Mouse (Mus musculus): Measurements from ENCODE around the gene Tmem37.

Tmem37 gene

GRCm38 (mm10) chr1:120044584-120044983 lies 29.3 kb downstream of the Tmem37 start:
- POLR2A ChIA-PET = no interaction called here

GRCm38 (mm10) chr1:120042421-120042820 lies 31.5 kb downstream of the Tmem37 start:
- CTCF ChIA-PET = interaction anchor here in 1 of 4 experiments (1.0 kb wide), 1 partner anchor 56 kb away, joined by 3 read pairs; no protein-coding TSS in a partner anchor
- POLR2A ChIA-PET = interaction anchor here in 1 of 4 experiments (1.3 kb wide), 1 partner anchor 78 kb away, joined by 6 read pairs; the partner anchor contains the start of genes 3110009E18Rik and Dbi

More at GRCm38 (mm10) chr1:120044584-120044983, 29.3 kb downstream of the Tmem37 start:
- CTCF ChIA-PET = no interaction called here

GRCm38 (mm10) chr1:120038594-120038993 lies 35.3 kb downstream of the Tmem37 start:
- POLR2A ChIA-PET = interaction anchor here in 1 of 4 experiments (0.8 kb wide), 1 partner anchor 48 kb away, joined by 6 read pairs; no protein-coding TSS in a partner anchor
- CTCF ChIA-PET = interaction anchor here (0.6 to 1.6 kb wide), 4 partner anchors 26 to 256 kb away, joined by 3 to 5 read pairs (median 4); no protein-coding TSS in a partner anchor

DNA sequence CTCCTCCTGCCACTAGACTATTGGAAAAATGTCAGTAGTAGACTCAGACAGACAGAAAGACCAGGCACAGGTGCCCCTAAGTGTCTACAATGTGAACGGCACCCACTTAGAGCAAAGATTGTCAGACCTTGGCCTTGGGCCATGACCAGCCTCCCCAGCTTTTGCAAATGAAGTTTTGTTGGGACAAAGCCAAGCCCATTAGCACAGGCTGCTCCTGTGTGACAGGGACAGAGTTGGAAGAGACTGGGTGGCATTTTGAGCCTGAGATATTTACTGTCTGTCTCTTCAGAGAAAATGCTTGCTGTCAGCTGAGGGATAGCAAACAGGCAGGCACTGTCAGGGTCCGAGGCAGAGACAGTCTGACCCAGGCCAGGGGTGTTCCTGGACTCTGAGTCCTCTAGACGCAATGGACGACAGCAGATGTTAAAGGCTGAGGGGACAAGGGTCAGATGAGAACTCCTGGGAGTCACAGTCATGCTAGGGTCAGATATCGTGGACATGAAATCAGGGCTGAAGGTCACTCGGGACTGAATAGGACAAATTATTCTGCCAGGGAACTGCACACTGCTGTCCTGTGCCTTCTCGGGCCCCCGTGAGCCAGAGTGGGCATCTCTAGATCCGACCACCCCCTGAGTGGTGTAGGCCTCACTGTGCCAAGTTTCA lies 36.7 kb downstream of the Tmem37 start:
- CTCF ChIA-PET = no interaction called here
- POLR2A ChIA-PET = no interaction called here

DNA sequence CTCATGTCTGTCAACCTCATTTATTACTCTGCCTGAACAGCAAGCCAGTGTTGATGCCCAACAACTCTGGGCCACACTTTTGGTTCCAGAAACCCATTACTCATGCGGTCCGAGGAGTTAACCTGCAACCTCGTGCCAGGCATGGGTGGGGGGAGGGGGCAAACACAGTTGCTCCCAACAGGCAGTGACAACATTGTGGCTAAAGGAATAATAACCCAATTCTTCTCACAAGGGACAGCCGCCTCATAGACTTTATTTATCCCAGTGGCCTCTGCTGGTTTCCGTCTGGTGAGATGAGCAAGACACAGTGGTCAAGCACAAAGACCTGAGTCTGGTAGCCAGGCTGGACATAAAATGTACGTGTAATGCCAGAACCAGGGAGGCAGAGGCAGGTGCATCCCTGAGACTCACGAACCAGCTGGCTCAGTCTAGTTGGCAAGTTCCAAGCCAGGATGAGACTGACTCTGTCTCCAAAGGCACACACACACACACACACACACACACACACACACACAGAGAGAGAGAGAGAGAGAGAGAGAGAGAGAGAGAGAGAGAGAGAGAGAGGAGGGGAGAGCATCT lies 38.3 kb downstream of the Tmem37 start:
- CTCF ChIA-PET = interaction anchor here in 1 of 4 experiments (1.3 kb wide), 1 partner anchor 58 kb away, joined by 3 read pairs; no protein-coding TSS in a partner anchor
- POLR2A ChIA-PET = interaction anchor here in 2 of 4 experiments (0.6 to 0.8 kb wide), 2 partner anchors 85 to 216 kb away, joined by 3 to 6 read pairs; partner anchors contain the start of genes 3110009E18Rik (in 1 of the 2) and Dbi (in 1 of the 2)

DNA sequence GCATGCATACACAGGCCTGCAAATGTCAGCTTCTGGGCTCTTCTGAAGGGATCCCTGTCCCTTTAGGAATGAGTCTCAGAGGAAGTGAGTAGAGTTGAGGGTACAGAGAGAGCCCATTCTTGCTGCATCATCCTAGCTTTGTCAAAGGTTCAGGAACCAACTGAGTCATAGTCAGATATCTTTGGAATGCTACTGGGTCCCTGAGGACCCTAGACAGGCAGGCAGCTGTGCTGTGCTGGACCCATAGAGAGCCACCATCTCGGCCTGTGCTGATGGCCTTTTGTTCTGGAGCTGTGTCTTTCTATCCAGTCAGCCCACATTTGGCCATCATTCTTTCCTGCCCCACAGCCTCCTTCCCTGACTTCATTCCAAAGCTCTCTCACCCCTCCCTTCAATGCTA lies 39.1 kb downstream of the Tmem37 start:
- ChIA-PET POLR2A (interaction anchor here in 1 of 4 experiments (0.8 kb wide), 1 partner anchor 86 kb away, joined by 3 read pairs; the partner anchor contains the start of genes 3110009E18Rik and Dbi), CTCF (interaction anchor here in 3 of 4 experiments (0.7 to 1.3 kb wide), 4 partner anchors 40 to 416 kb away, joined by 3 read pairs; no protein-coding TSS in a partner anchor)

DNA sequence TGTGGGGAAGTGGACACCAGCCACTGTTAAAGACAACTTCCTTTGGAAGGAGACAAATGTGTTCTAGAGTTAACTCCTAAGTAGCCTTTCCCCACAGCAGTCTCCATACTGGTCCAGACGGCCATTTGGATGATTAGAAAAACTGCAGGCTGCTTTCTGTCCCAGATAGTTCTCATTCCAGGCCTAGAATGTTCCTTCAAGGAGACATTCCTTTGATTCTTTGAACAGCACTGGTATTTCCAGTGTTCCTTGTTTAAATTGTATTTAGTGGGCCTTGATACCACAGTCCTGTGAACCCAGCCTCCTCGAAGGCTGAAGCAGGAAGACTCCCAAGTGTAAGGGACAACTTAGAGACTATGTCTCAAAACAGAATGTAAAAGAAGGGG lies 40.4 kb downstream of the Tmem37 start:
- ChIA-PET POLR2A (no interaction called here), CTCF (interaction anchor here (0.6 to 2.5 kb wide), 12 partner anchors 53 to 136 kb away, joined by 3 to 21 read pairs (median 6); no protein-coding TSS in a partner anchor)

DNA sequence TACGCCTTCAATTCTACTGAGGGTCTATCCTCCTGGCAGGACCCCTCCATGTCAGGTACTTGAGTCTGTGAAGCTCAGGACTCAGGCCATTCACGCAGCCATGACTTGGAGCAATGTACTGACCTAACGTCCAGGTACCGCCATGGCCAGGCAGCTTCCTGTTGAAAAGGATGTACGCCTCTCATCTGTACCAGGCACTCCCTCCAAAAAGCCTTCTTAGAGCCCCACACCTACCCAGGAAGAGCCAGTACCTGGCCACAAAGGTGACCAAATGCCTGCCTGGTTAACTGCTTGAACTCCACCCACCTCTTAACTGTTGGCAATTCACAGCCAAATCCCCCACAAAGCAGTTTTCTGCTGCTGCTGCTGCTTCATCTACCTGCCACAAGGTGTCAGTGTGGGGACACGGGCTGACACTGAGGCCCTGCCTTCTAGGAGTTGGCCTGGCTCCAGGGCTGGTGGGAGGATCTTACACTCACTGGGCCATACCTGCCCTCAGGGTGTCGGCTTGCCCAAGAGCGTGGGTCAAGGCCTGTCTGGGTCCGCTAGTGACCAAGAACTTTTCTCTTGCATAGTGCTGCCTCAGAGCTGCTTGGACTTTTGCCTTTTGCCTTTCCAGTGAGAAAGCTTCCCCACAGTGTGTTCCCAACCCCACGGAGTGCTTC lies 40.9 kb downstream of the Tmem37 start:
- POLR2A ChIA-PET = interaction anchor here in 1 of 4 experiments (0.6 kb wide), 1 partner anchor 91 kb away, joined by 5 read pairs; no protein-coding TSS in a partner anchor
- CTCF ChIA-PET = interaction anchor here (0.5 to 2.5 kb wide), 17 partner anchors 20 to 164 kb away, joined by 3 to 21 read pairs (median 5); no protein-coding TSS in a partner anchor

DNA sequence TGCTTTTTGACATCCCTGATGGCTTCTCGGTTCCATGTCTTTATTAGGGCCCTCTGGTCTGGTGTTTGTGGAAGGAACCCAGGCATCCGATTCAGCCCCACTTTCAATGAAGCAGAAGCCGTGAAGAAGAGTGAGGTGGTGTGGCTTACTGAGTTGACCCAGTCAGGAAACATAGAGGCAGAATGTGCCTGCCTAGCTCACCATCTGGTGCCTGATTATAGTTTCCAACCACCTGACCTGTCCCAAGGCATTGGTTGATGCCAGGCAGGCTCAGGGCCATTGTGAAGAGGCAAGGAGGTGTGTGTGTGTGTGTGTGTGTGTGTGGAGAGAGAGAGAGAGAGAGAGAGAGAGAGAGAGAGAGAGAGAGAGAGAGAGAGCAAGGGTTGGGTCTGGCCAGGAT lies 43.4 kb downstream of the Tmem37 start:
- ChIA-PET CTCF (interaction anchor here in 3 of 4 experiments (0.6 to 0.7 kb wide), 3 partner anchors 85 to 519 kb away, joined by 3 to 7 read pairs (median 3); no protein-coding TSS in a partner anchor), POLR2A (interaction anchor here in 1 of 4 experiments (0.6 to 0.7 kb wide), 2 partner anchors 100 to 1237 kb away, joined by 3 read pairs; no protein-coding TSS in a partner anchor)

DNA sequence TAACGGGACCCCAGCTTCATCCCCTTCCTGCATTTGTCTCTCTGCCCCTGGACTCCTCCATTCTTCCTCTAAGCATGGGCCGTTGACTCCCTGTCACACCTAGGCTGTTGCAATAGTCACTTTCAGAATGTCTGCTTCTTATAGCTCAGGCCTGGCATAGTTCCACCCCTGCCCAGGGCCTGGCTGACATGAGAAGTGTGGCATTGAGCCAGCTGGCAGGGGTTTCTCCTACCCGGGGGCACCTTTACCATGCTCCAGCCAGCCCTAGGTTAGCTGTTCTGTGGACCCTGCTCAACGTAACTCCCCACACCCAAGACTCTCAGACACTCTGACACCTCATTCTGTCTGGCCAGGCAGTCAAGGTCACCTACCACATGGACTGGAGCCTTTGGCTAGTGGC lies 46.2 kb downstream of the Tmem37 start:
- CTCF ChIA-PET = interaction anchor here in 3 of 4 experiments (0.6 to 1.3 kb wide), 5 partner anchors 13 to 127 kb away, joined by 3 to 6 read pairs (median 3); no protein-coding TSS in a partner anchor
- POLR2A ChIA-PET = no interaction called here

DNA sequence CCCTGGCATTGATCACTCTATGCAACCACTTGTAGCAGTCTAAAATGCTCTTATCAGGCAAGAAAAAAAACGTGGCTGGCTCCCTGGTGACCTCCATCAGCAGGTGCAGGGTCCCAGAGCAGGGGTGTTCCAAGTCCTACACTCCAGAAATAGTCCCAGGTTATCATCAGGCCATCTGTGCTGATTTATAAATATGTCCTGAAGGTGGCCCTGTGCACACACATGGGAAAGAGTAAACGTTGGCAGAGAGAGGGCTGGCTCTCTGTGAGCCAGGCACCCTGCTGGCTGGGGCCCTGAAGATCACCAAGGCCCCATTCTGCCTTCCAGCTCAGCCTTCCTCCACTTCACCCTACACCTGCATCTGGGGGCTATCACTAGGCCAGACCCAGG lies 48.8 kb downstream of the Tmem37 start:
- POLR2A ChIA-PET = no interaction called here

GRCm38 (mm10) chr1:120024331-120025049 lies 49.4 kb downstream of the Tmem37 start:
- POLR2A ChIA-PET = interaction anchor here in 1 of 4 experiments (0.5 to 1.4 kb wide), 2 partner anchors 49 to 527 kb away, joined by 3 to 4 read pairs; partner anchors contain the start of gene Tmem37
- CTCF ChIA-PET = no interaction called here

More for the DNA sequence above, 48.8 kb downstream of the Tmem37 start:
- CTCF ChIA-PET = no interaction called here

DNA sequence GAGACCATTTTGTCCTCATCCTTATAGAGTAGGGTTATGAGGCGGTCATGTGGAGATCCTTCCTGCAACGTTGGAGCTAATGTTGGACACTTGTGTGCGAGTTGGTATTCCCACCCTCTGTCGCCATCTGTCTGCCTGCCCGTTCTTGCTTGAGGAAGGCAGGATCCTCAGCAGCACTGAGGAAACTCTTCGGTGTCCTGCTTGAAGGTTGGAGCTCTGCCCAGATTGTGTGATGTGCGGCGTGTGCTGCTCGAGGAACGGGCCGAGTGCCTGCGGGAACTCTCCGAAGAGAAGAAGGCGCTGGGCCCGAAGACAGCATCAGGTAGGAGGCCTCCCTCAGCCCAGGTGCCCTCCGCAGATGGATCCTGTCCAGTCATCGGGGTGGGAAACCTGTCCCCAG lies 51.9 kb downstream of the Tmem37 start:
- ChIA-PET CTCF (interaction anchor here in 1 of 4 experiments (1.3 kb wide), 1 partner anchor 9 kb away, joined by 3 read pairs; no protein-coding TSS in a partner anchor), POLR2A (interaction anchor here in 3 of 4 experiments (0.6 to 1.6 kb wide), 3 partner anchors 9 to 99 kb away, joined by 3 to 4 read pairs (median 3); partner anchors contain the start of genes 3110009E18Rik (in 1 of the 3) and Dbi (in 1 of the 3))

DNA sequence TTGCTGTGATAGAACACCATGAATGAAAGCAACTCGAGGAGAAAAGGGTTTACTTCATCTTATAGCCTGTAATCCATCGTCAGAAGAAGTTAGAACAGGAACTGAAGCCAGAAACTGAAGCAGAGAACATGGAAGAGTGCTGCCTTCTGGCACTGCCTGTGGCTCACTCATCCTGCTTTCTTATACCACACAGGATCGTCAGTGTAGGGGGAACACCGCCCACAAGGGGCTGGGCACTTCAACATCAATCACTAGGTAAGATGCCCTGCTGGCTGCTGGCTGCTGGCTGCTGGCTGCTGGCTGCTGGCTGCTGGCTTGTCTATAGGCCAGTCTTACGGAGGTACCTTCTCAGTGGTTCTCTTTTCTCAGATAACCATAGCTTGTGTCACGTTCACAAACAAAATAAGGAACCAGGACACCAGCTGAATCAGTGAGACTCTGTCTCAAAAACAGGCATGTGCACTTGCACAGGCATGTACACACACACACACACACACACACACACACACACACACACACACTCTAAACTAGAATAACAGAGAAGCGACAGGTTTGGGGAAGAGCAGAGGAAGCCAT lies 53.5 kb downstream of the Tmem37 start:
- ChIA-PET CTCF (interaction anchor here in 2 of 4 experiments (0.6 to 1.4 kb wide), 2 partner anchors 8 to 1525 kb away, joined by 3 to 4 read pairs; no protein-coding TSS in a partner anchor), POLR2A (interaction anchor here in 1 of 4 experiments (0.7 kb wide), 1 partner anchor 74 kb away, joined by 3 read pairs; no protein-coding TSS in a partner anchor)

DNA sequence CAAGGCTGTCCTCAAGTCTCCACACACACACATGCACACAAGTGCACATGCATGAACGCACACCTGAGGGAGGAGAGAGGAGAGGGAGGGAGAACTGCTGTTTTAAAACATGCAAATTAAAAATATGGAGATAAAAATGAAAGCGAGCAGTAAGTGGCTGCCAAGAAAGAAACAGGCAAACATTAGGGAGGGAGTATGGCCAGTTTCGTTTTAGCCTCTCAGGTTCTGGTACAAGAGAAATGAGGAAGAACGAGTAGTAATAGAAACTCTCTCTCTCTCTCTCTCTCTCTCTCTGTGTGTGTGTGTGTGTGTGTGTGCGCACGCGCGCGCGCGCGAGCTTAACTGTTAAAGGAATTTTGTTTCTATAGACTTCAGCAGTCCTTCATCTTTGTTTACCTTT lies 54.4 kb downstream of the Tmem37 start:
- ChIA-PET POLR2A (no interaction called here), CTCF (no interaction called here)

DNA sequence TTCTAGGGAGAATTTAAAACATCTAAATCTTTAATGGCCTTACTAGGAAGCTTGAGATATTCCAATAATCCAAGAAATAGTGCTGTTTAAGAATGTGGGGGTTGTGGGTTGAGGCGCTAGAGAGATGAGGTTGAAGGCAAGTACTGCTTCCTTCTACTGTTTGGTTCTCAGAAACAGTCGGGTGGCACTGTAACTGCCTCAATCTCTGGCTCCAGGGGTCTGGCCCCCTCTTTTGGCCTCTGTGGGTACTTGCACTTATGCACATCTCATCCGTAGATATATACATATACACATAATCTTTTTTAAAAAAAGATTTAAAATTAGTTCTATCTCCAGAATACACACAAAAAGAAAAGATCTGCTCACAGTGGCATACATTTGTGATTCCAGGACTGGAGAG lies 55.0 kb downstream of the Tmem37 start:
- CTCF ChIA-PET = no interaction called here
- POLR2A ChIA-PET = no interaction called here

Data from embryonic stem cell, embryonic (primary cell).